Mouse (Mus musculus): ENCODE results near the gene Nin. TPM values are rescaled to one million over a fixed set of nuclear protein-coding genes. Genes with fewer than 3 reads are reported as not detected.

Nin gene
- polyA plus RNA-seq, 1 experiment from 2014 or later, result 14.8 TPM

DNA sequence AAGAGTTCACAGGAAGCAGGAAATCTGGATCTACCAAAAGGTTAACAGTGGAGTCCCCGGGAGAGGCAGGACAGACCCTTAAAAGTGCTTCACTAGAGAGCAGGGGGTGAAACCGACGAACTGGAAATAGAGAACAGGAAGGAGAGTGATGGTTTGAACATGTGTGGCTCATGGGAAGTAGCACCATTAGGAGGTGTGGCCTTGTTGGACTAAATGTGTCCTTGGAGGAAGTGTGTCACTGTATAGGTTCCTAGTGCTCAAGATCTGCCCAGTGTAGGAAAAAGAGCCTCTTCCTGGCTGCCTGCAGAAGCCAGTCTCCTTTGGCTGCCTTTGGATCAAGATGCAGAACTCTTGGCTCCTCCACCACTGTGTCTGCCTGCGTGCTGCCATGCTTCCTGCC, 108.4 kb downstream of the Nin start:
- ATAC-seq, result no peak
- H3K27ac ChIP-seq (ENCODE audit: low read depth, low read length), result no peak overlapping the region
- WGBS, result 91% methylated on average over 4 of the region's 4 CpGs
- DNase-seq (ENCODE audit: low spot score), result no peak
- no peaks in the 10 kb centered on the region for H3K4me1 ChIP-seq (ENCODE audit: control insufficient read depth, insufficient read depth, low read length)
- no peak overlapping the region for H3K4me3 ChIP-seq (ENCODE audit: low read depth, low read length)
- no peak overlapping the region for H3K4me2 ChIP-seq (ENCODE audit: low read length)
- no peak overlapping the region for H3K9ac ChIP-seq (ENCODE audit: low read length)
- no peaks in the 10 kb centered on the region for H3K9me3 ChIP-seq (replicated peaks; ENCODE audit: control insufficient read depth, low read length)
- H3K27me3 ChIP-seq (replicated peaks; ENCODE audit: control insufficient read depth, insufficient read depth, low read length), result no peaks in the 10 kb centered on the region
- no peaks in the 10 kb centered on the region for H3K36me3 ChIP-seq (ENCODE audit: control insufficient read depth, insufficient read depth, low read length)

DNA sequence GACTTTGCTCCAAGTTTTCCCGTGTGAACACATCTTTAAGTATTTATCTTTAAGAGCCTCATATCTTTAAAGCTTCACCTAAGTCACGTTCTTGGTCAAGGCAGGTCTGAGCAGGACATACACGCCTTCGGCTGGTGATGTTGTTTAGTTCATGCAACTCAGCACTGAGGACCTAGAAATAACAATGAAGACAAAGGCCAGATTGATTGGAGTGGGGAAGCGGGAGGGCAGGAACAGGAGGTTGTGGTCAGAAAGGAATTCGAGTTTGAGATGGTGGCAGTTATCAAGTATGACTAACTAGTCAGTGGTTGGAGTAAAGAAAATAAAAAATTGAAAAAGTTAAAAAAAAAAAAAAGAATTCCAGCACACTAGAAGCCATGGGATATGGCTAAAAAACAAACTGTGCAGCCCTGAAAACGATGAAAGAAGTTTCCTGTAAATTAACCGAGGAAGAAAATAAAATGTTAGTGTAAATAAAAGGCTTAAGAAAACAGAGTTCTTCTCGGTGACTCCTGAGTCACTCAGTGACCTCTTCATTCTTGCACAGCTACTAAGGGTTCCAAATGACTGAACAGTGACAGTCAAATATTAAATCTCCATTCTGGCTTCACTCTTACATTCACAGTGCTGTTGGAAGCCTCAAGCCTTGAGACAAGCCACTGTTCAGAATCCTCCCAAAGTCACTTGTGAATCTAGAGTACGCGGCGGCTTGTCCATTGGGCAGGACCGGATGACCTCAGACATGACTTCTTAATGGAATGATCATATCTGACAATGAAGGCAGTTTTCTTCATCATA, 115.1 kb downstream of the Nin start:
- no peaks in the 10 kb centered on the region for H3K36me3 ChIP-seq (ENCODE audit: control insufficient read depth, insufficient read depth, low read length)
- ATAC-seq (no peak), DNase-seq (ENCODE audit: low spot score) (no peak)
- H3K27ac ChIP-seq (ENCODE audit: low read depth, low read length), result no peak overlapping the region
- H3K9me3 ChIP-seq (replicated peaks; ENCODE audit: control insufficient read depth, low read length), result no peaks in the 10 kb centered on the region
- H3K27me3 ChIP-seq (replicated peaks; ENCODE audit: control insufficient read depth, insufficient read depth, low read length), result no peaks in the 10 kb centered on the region
- H3K4me3 ChIP-seq (ENCODE audit: low read depth, low read length), result no peak overlapping the region
- H3K4me1 ChIP-seq (ENCODE audit: control insufficient read depth, insufficient read depth, low read length), result no peaks in the 10 kb centered on the region
- no peak overlapping the region for H3K9ac ChIP-seq (ENCODE audit: low read length)
- WGBS, result 91% methylated on average over 13 of the region's 13 CpGs
- no peak overlapping the region for H3K4me2 ChIP-seq (ENCODE audit: low read length)

GRCm38 (mm10) chr12:69995382-69995781, 118.1 kb downstream of the Nin start:
- DNase-seq (ENCODE audit: low spot score), result no peak
- Histone ChIP-seq H3K4me2 (ENCODE audit: low read length) (no peak overlapping the region), H3K9ac (ENCODE audit: low read length) (no peak overlapping the region), H3K27me3 (replicated peaks; ENCODE audit: control insufficient read depth, insufficient read depth, low read length) (no peaks in the 10 kb centered on the region), H3K36me3 (ENCODE audit: control insufficient read depth, insufficient read depth, low read length) (no peaks in the 10 kb centered on the region), H3K27ac (ENCODE audit: low read depth, low read length) (no peak overlapping the region), H3K9me3 (replicated peaks; ENCODE audit: control insufficient read depth, low read length) (no peaks in the 10 kb centered on the region), H3K4me1 (ENCODE audit: control insufficient read depth, insufficient read depth, low read length) (no peaks in the 10 kb centered on the region), H3K4me3 (ENCODE audit: low read depth, low read length) (no peak overlapping the region)
- no peak for ATAC-seq
- 73% methylated on average over 3 of the region's 3 CpGs for WGBS

GRCm38 (mm10) chr12:69986786-69987497, 126.6 kb downstream of the Nin start, which contains the start of gene Sav1:
Sav1 (minus strand) TSS chr12:69987002.
- Histone ChIP-seq H3K4me2 (ENCODE audit: low read length) (peak within 1 kb of the TSS; percentile 76), H3K4me3 (ENCODE audit: low read depth, low read length) (peak within 1 kb of the TSS; percentile 84), H3K9ac (ENCODE audit: low read length) (peak within 1 kb of the TSS; percentile 92), H3K36me3 (ENCODE audit: control insufficient read depth, insufficient read depth, low read length) (peaks cover 25% of the 10 kb centered on the region), H3K9me3 (replicated peaks; ENCODE audit: control insufficient read depth, low read length) (no peaks in the 10 kb centered on the region), H3K27me3 (replicated peaks; ENCODE audit: control insufficient read depth, insufficient read depth, low read length) (no peaks in the 10 kb centered on the region), H3K27ac (ENCODE audit: low read depth, low read length) (peak within 1 kb of the TSS; percentile 80), H3K4me1 (ENCODE audit: control insufficient read depth, insufficient read depth, low read length) (peaks cover 6% of the 10 kb centered on the region; the same call in 1 of the 2 replicates)
- ATAC-seq, result peak; percentile 94
- DNase-seq (ENCODE audit: low spot score), result peak; percentile 88
- under 1% methylated on average over 87 of the region's 102 CpGs for WGBS

- WGBS, result 0% methylated on average over 35 of the region's 36 CpGs
Observed at GRCm38 (mm10) chr12:69986241-69986762, 127.2 kb downstream of the Nin start.

DNA sequence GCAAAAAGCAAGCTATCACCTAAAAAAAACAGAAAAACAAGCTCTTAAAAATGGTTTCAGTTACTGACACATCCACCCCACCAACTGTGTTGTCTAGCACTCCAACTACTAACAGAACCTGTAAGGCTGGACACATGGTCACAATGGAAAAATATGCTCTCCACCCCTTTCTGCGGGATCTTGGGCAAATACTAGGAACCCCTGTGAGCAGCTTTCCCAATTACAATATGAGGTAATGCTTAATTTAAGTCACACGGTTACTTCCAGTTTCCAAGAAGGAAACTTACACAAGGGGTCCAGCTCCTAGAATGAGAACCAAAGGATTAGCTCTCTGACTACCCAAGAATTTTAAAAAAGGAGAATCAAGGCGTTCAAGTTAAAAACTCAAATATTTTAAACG, 128.0 kb downstream of the Nin start:
- Histone ChIP-seq H3K9ac (ENCODE audit: low read length) (peak overlapping the region; percentile 92; the same call in 1 of the 2 replicates), H3K4me2 (ENCODE audit: low read length) (peak overlapping the region; percentile 76)
- peak; percentile 14 for DNase-seq (ENCODE audit: low spot score)

More at GRCm38 (mm10) chr12:69986241-69986762, 127.2 kb downstream of the Nin start:
- H3K27me3 ChIP-seq (replicated peaks; ENCODE audit: control insufficient read depth, insufficient read depth, low read length), result no peaks in the 10 kb centered on the region
- peaks cover 6% of the 10 kb centered on the region; the same call in 1 of the 2 replicates for H3K4me1 ChIP-seq (ENCODE audit: control insufficient read depth, insufficient read depth, low read length)
- H3K36me3 ChIP-seq (ENCODE audit: control insufficient read depth, insufficient read depth, low read length), result peaks cover 31% of the 10 kb centered on the region
- no peaks in the 10 kb centered on the region for H3K9me3 ChIP-seq (replicated peaks; ENCODE audit: control insufficient read depth, low read length)
- H3K4me2 ChIP-seq (ENCODE audit: low read length), result peak overlapping the region; percentile 76
- DNase-seq (ENCODE audit: low spot score) (peak; percentile 36), ATAC-seq (peak; percentile 66)
- peak overlapping the region; percentile 80; the same call in 1 of the 2 replicates for H3K27ac ChIP-seq (ENCODE audit: low read depth, low read length)
- H3K9ac ChIP-seq (ENCODE audit: low read length), result peak overlapping the region; percentile 92
- peak overlapping the region; percentile 84 for H3K4me3 ChIP-seq (ENCODE audit: low read depth, low read length)

DNA sequence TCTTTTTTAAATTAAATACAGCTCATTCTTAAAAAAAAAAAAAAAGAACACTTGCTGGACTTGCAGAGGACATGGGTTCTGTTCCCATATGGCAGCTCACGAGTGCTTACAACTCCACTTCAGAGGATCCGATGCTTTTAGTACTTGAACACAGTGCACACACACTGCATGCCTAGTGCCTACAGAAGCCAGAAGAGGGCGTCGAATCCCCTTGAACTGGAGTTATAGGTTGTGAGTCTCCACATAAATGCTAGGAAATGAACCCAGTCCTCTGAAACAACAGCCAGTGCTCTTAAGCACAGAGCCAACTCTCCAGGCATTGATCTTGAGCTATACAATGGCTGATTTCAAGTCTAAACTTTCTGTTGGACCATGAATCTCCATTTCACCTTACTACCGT, 130.6 kb downstream of the Nin start:
- ATAC-seq, result no peak
- no peak overlapping the region for H3K4me2 ChIP-seq (ENCODE audit: low read length)
- H3K9me3 ChIP-seq (replicated peaks; ENCODE audit: control insufficient read depth, low read length), result no peaks in the 10 kb centered on the region
- no peak overlapping the region for H3K9ac ChIP-seq (ENCODE audit: low read length)
- H3K4me1 ChIP-seq (ENCODE audit: control insufficient read depth, insufficient read depth, low read length), result peaks cover 6% of the 10 kb centered on the region; the same call in 1 of the 2 replicates
- peaks cover 47% of the 10 kb centered on the region for H3K36me3 ChIP-seq (ENCODE audit: control insufficient read depth, insufficient read depth, low read length)
- no peak overlapping the region for H3K27ac ChIP-seq (ENCODE audit: low read depth, low read length)
- no peaks in the 10 kb centered on the region for H3K27me3 ChIP-seq (replicated peaks; ENCODE audit: control insufficient read depth, insufficient read depth, low read length)
- peak; percentile 34 for DNase-seq (ENCODE audit: low spot score)
- no peak overlapping the region for H3K4me3 ChIP-seq (ENCODE audit: low read depth, low read length)
- WGBS, result 68% methylated on average over 5 of the region's 5 CpGs

More for the DNA sequence above, 128.0 kb downstream of the Nin start:
- peaks cover 6% of the 10 kb centered on the region; the same call in 1 of the 2 replicates for H3K4me1 ChIP-seq (ENCODE audit: control insufficient read depth, insufficient read depth, low read length)
- H3K4me3 ChIP-seq (ENCODE audit: low read depth, low read length), result peak overlapping the region; percentile 84
- no peak overlapping the region for H3K27ac ChIP-seq (ENCODE audit: low read depth, low read length)
- peaks cover 34% of the 10 kb centered on the region for H3K36me3 ChIP-seq (ENCODE audit: control insufficient read depth, insufficient read depth, low read length)
- no peak for ATAC-seq
- H3K9me3 ChIP-seq (replicated peaks; ENCODE audit: control insufficient read depth, low read length), result no peaks in the 10 kb centered on the region
- WGBS, result 15% methylated on average over 4 of the region's 4 CpGs
- H3K27me3 ChIP-seq (replicated peaks; ENCODE audit: control insufficient read depth, insufficient read depth, low read length), result no peaks in the 10 kb centered on the region

DNA sequence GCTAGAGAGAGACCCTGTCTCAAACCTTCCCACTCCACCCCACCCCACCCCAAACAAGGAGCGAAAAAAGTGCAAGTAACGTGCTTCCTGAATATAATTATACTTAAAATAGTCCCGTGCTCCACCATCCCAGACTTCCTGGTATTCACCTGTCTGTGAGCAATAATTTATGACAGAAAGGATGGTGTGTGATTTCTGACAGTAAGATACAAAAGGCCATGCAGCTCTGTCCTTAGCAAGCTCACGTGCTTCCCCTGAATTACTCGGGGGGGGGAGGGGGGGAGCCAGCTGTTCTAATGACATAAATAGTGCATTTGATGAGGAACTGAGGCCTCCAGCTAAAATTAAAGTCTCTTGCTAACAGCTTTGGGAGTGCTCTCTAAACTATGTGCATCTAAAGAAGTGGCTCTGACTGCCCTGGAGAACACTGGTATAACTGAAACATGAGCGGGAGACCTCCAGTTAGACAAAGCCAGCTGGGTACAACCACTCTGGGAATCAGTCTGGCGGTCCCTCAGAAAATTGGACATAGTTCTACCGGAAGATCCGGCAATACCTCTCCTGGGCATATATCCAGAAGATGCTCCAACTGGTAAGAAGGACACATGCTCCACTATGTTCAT, 136.0 kb downstream of the Nin start:
- H3K4me1 ChIP-seq (ENCODE audit: control insufficient read depth, insufficient read depth, low read length), result no peaks in the 10 kb centered on the region
- H3K36me3 ChIP-seq (ENCODE audit: control insufficient read depth, insufficient read depth, low read length), result peaks cover 31% of the 10 kb centered on the region
- ATAC-seq (no peak), DNase-seq (ENCODE audit: low spot score) (no peak)
- no peak overlapping the region for H3K9ac ChIP-seq (ENCODE audit: low read length)
- H3K9me3 ChIP-seq (replicated peaks; ENCODE audit: control insufficient read depth, low read length), result no peaks in the 10 kb centered on the region
- H3K27me3 ChIP-seq (replicated peaks; ENCODE audit: control insufficient read depth, insufficient read depth, low read length), result no peaks in the 10 kb centered on the region
- 75% methylated on average over 9 of the region's 9 CpGs for WGBS
- H3K27ac ChIP-seq (ENCODE audit: low read depth, low read length), result no peak overlapping the region; the same call in 1 of the 2 replicates
- no peak overlapping the region for H3K4me3 ChIP-seq (ENCODE audit: low read depth, low read length)
- no peak overlapping the region for H3K4me2 ChIP-seq (ENCODE audit: low read length)

Data from forebrain, embryonic 14.5 days (tissue).